Mouse (Mus musculus) erythroblast, embryonic 14.5 days (primary cell): ENCODE data around the gene Olfr547.

Source experiments
- GATA1 ChIP-seq: IDR thresholded peaks from 2 replicates; pipeline ENCODE4 v1.6.1; 2012; ENCODE audit warnings: low read length, inconsistent platforms, mixed read lengths
- TAL1 ChIP-seq: IDR thresholded peaks from 3 replicates; pipeline ENCODE4 v1.6.1; 2012; ENCODE audit warnings: low read length, inconsistent platforms, mixed read lengths

DNA sequence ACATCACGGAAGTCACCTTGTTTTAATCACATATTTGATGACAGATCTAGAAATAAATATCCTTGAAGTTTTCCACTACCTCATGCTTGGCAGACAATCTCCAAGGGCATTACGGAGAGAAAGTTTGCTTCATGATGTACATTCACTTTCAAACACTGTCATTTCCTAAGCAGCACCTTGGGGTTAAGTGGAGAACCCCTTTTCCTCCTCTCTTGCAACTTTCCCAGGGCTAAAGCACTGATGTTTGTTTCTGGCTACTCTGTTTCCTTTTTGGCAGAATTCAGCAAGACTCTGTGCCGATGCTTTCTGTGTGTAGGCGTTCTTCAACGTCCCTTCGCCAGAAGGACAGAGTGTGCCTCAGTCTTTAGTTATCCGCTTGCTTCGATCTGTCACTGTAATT, 36.6 kb downstream of the Olfr547 start, which contains the start of gene Olfr550:
- TF ChIP-seq TAL1 = no peak
- TF ChIP-seq GATA1 = no peak
